Mouse (Mus musculus) stomach, postnatal 0 days (tissue): ENCODE measurements around the gene Slc43a3. TPM values are rescaled to one million over a fixed set of nuclear protein-coding genes. Genes with fewer than 3 reads are reported as not detected.
"Not testable (repeated sequence)": the region's sequence is repeated elsewhere in the genome, so short reads cannot be mapped to it uniquely, and the experiment has no call there.

ENCODE experiments used
- ATAC-seq: fragments of 200-750 bp; cut with Nextera tagmentation; 2 replicates; pipeline ENCODE4 v1.8.0; 2017; ENCODE audit not compliant: low FRiP score, low TSS enrichment
- DNase-seq: peaks from one replicate; pipeline ENCODE4 v3.0.0-alpha.2; 2016; ENCODE audit warnings: low spot score
- H3K27ac ChIP-seq: fragments of 300-500 bp; sonication (generic); replicated peaks from 2 replicates; pipeline ENCODE4 v1.5.1; 2014; ENCODE audit warnings: mild to moderate bottlenecking, control low read depth
- H3K27me3 ChIP-seq: fragments of 300-500 bp; sonication (generic); 2 replicates; pipeline ENCODE4 v1.6.1; 2014; ENCODE audit warnings: low read length; ENCODE audit not compliant: control insufficient read depth, insufficient read depth
- H3K36me3 ChIP-seq: fragments of 300-500 bp; sonication (generic); 2 replicates; pipeline ENCODE4 v1.6.1; 2014; ENCODE audit warnings: low read length, mixed read lengths; ENCODE audit not compliant: control insufficient read depth, insufficient read depth
- H3K4me1 ChIP-seq: fragments of 300-500 bp; sonication (generic); replicated peaks from 2 replicates; pipeline ENCODE4 v1.6.1; 2014; ENCODE audit warnings: antibody characterized with exemption; ENCODE audit not compliant: control insufficient read depth, insufficient read depth
- H3K4me2 ChIP-seq: fragments of 300-500 bp; sonication (generic); replicated peaks from 2 replicates; pipeline ENCODE4 v1.6.1; 2014; ENCODE audit warnings: low read depth, mild to moderate bottlenecking, control low read depth, moderate library complexity
- H3K4me3 ChIP-seq: fragments of 300-500 bp; sonication (generic); 2 replicates; pipeline ENCODE4 v1.5.1; 2014; ENCODE audit warnings: low read depth, low read length, control low read depth
- H3K9ac ChIP-seq: fragments of 300-500 bp; sonication (generic); 2 replicates; pipeline ENCODE4 v1.6.1; 2014; ENCODE audit warnings: mild to moderate bottlenecking, low read length, control low read depth, mixed read lengths
- H3K9me3 ChIP-seq: fragments of 300-500 bp; sonication (generic); 2 replicates; pipeline ENCODE4 v1.6.1; 2016; ENCODE audit warnings: low read length; ENCODE audit not compliant: control insufficient read depth
- CTCF ChIP-seq: IDR thresholded peaks from 2 replicates; pipeline ENCODE4 v1.5.1; 2016; ENCODE audit warnings: antibody characterized with exemption, low read depth, mild to moderate bottlenecking, moderate library complexity
- EP300 ChIP-seq: optimal IDR thresholded peaks from 2 replicates; pipeline ENCODE3; 2016; ENCODE audit warnings: antibody characterized with exemption
- WGBS: fragments of 180-500 bp; shearing (Covaris S2); extraction: QIAGEN DNeasy Blood & Tissue Kit; methylation state at CpG from one replicate; pipeline ENCODE4 v1.1.7; 2014; 5-methylcytosine and 5-hydroxymethylcytosine counted together
- polyA plus RNA-seq: library from polyadenylated mRNA; unstranded; fragments of >200 nt; fragmentation: Nextera tagmentation; extraction: Ambion mirVana; gene quantifications from 2 replicates; pipeline ENCODE4 v1.2.1, GENCODE M21; 2015

Slc43a3 gene
- polyA plus RNA-seq, 1 experiment from 2014 or later = 16.5 TPM

- Histone ChIP-seq H3K4me1 (peaks cover 4% of the 10 kb centered on the region; the same call in 1 of the 2 replicates), H3K9ac (no peak overlapping the region), H3K4me3 (peak overlapping the region; percentile 18; the same call in 1 of the 2 replicates), H3K27me3 (peaks cover 19% of the 10 kb centered on the region; the same call in 1 of the 2 replicates), H3K36me3 (no peaks in the 10 kb centered on the region), H3K27ac (no peak overlapping the region), H3K9me3 (no peaks in the 10 kb centered on the region), H3K4me2 (peak overlapping the region; percentile 39)
- DNase-seq (no peak), ATAC-seq (0 out of 2 replicates have a peak, but pooled peaks have one; percentile 25)
- no peak for TF ChIP-seq EP300
- TF ChIP-seq CTCF = no peak
- WGBS = 14% methylated on average over 14 of the region's 14 CpGs
These were observed 46.9 kb upstream of the Slc43a3 start for GRCm38 (mm10) chr2:84889316-84890044.

- Histone ChIP-seq H3K36me3 (no peaks in the 10 kb centered on the region), H3K4me3 (no peak overlapping the region), H3K27ac (no peak overlapping the region), H3K27me3 (peaks cover 18% of the 10 kb centered on the region; the same call in 1 of the 2 replicates), H3K4me1 (peaks cover 4% of the 10 kb centered on the region; the same call in 1 of the 2 replicates), H3K9me3 (no peaks in the 10 kb centered on the region), H3K4me2 (no peak overlapping the region), H3K9ac (no peak overlapping the region)
- ATAC-seq (peak; percentile 57; the same call in 1 of the 2 replicates), DNase-seq (peak; percentile 72)
- 4% methylated on average over 5 of the region's 5 CpGs for WGBS
- TF ChIP-seq EP300 (no peak), CTCF (peak; percentile 79)
These were observed 46.4 kb upstream of the Slc43a3 start for GRCm38 (mm10) chr2:84890045-84890340.

GRCm38 (mm10) chr2:84893359-84893758, 43.0 kb upstream of the Slc43a3 start:
- no peak for TF ChIP-seq EP300
- TF ChIP-seq CTCF = no peak
- Histone ChIP-seq H3K4me2 (no peak overlapping the region), H3K9ac (no peak overlapping the region), H3K4me1 (no peaks in the 10 kb centered on the region), H3K36me3 (no peaks in the 10 kb centered on the region), H3K9me3 (no peaks in the 10 kb centered on the region), H3K4me3 (no peak overlapping the region), H3K27me3 (no peaks in the 10 kb centered on the region), H3K27ac (no peak overlapping the region)
- DNase-seq (no peak), ATAC-seq (no peak)
- WGBS = 49% methylated on average over 6 of the region's 6 CpGs

GRCm38 (mm10) chr2:84895495-84896198, 40.7 kb upstream of the Slc43a3 start:
- Histone ChIP-seq H3K9ac (no peak overlapping the region), H3K36me3 (no peaks in the 10 kb centered on the region), H3K27ac (no peak overlapping the region), H3K4me3 (no peak overlapping the region), H3K4me2 (no peak overlapping the region), H3K27me3 (no peaks in the 10 kb centered on the region), H3K9me3 (no peaks in the 10 kb centered on the region), H3K4me1 (no peaks in the 10 kb centered on the region)
- 0 out of 2 replicates have a peak, but pooled peaks have one; percentile 40 for ATAC-seq
- TF ChIP-seq CTCF (no peak), EP300 (no peak)
- 24% methylated on average over 4 of the region's 4 CpGs for WGBS
- DNase-seq = no peak

- not testable (repeated sequence) for H3K27me3 ChIP-seq, H3K36me3 ChIP-seq, H3K9ac ChIP-seq, H3K9me3 ChIP-seq, DNase-seq, H3K4me3 ChIP-seq, H3K27ac ChIP-seq, H3K4me1 ChIP-seq, H3K4me2 ChIP-seq, ATAC-seq
- WGBS = 87% methylated on average over 6 of the region's 6 CpGs
These were observed 39.7 kb upstream of the Slc43a3 start for GRCm38 (mm10) chr2:84896686-84897085.

- no peak overlapping the region for H3K4me2 ChIP-seq
- no peak overlapping the region for H3K9ac ChIP-seq
- TF ChIP-seq CTCF (no peak), EP300 (no peak)
- H3K27ac ChIP-seq = no peak overlapping the region
- WGBS = 16% methylated on average over 3 of the region's 3 CpGs
- H3K4me3 ChIP-seq = no peak overlapping the region
- no peaks in the 10 kb centered on the region for H3K9me3 ChIP-seq
- H3K36me3 ChIP-seq = no peaks in the 10 kb centered on the region
- DNase-seq (no peak), ATAC-seq (no peak)
- 0 out of 2 replicates have a peak, but pooled peaks cover 3% of the 10 kb centered on the region for H3K4me1 ChIP-seq
- no peaks in the 10 kb centered on the region for H3K27me3 ChIP-seq
These were observed 23.7 kb upstream of the Slc43a3 start for GRCm38 (mm10) chr2:84912722-84913121.
